Mouse (Mus musculus) liver, postnatal 0 days (tissue): ENCODE data around the gene Slc45a3.

Experiments used
- CTCF ChIP-seq: sonication (generic); IDR thresholded peaks from 2 replicates; pipeline ENCODE4 v1.5.1; 2016; ENCODE audit warnings: antibody characterized with exemption, low read depth
- EP300 ChIP-seq: IDR thresholded peaks from 2 replicates; pipeline ENCODE4 v1.6.1; 2016; ENCODE audit warnings: antibody characterized with exemption, low read depth, mild to moderate bottlenecking

GRCm38 (mm10) chr1:132003111-132003510, 40.3 kb downstream of the Slc45a3 start:
- TF ChIP-seq CTCF (no peak), EP300 (no peak)
